Mouse (Mus musculus) kidney, adult 18-20 months (tissue): ENCODE results near the gene Trim2.

Experiments used
- DNase-seq: peaks from one replicate; pipeline ENCODE4 v3.0.0; 2021

Trim2 gene

DNA sequence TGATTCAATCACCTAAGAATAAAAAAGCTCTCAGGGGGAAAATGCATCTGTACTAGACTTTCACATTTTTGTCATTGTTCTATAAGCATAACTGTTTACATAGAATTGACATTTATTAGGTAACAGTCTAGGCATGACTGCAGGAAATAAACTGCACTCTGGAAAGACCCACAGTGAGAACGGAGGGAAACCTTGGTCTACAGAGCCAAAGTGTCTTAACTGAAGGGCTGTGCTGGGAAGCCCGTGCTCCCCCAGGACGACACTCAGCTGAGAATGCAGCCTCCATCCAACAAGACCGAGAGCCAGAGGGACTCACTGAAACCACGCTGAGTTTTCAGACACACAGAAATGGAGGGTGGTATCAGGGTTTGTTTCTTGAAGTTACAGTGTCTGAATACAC, 175.9 kb downstream of the Trim2 start:
- DNase-seq, result no peak

DNA sequence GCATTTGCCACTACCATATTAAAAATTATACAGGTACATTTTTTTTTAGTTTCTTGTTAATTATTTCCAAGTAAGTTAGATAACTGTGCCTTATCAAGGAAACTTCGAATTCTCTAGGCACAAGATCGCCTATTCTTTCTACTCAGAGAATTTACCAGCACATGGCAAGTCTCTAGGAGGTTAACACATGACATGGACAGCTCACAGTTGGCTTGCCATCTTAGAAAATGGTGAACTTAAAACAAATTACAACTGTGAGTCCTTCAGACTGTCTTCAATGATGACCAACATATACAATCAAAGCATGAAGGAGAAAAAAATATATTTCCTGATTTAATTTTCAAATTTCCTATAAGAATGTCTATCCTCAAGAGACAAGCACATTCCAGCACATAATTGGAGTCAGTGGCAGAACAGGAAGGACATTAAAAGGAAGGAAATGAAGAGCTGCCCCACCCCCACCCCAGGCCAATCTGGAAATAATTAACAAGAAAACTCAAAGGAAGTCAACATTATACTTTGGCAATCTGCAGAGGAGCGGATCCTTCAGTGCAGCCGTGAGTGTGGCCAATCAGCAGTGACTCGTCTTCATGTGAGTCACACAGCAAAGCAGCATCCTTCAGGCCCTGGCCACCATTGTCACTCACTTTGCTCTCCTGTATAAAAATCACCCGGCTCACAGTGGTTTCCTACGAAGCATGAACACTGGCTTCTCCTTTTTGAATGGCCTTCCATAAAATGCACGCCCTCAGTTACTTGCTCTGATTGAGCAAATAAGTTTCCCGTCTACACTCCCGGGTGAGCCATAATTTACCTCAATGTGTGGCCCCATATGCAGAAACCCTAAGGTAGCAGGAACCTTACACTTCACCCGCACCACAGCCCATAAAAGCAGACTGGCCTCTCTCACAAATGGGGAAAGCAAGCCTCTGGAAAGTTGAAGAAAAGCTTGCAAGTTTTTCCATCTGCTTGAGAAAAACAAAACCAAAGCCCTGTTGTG, 177.5 kb downstream of the Trim2 start:
- DNase-seq, result peak; percentile 8

DNA sequence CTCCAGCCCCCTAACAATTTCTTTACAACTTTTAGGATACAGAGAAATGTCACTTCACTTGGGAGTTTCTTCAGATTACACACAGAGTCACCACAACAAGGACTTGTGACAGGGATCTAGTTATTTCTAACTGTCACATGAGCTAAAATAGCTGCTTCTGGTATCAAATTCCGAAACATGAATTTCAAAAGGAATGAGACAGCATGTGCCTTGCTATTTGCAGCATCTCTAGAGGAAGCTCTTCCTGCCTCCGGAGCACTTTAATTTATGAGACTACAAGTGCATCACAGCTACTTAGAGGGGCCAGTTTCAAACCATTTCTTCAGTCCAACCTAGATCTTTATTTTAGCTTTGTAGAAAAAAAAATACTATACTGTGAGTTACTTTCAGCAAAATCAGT, 179.2 kb downstream of the Trim2 start:
- DNase-seq, result no peak

DNA sequence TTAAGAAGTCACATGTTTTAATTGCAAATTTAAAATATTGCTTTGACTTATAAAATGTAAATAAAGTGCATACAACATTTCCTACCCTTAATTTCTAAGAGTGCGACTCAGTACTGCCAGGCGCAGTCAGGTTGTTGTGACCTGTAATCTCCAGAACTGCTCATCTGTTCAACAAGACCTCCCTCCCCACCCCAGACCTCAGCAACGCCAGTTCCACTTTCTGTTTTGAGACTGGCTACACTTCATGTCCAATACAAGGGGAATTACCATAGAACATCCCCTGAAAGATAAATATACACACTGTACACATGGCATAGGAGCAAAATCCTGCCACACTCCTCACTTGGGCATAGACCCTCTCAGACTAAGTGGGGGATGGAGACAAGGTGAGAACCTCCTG, 180.0 kb downstream of the Trim2 start:
- DNase-seq, result no peak

DNA sequence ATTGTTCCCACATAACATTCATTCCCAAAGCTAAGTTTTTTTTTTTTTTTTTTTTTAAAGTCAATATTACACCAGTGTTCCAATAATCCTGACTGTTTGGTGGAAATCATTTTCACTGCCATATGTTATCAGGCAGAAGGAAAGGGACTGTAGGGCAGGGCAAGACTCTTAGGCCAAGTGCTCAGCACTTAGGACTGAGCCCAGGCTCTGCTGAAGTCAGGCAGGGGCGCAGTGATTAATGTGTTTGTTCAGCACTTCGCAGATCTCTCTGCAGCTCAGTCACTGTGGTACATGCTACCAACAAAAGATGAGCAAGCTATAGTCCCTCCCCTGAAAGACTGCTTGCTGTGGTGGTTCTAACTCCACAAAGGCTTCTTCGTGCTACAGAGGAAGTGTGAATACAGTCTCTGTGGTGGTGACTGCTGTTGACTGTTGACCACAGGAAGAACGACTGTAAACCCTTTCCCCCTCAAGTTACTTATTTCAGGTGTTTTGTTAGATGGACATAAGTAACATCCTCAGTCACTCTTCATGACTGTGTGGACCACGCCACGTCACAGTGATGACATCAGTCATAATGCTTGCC, 180.9 kb downstream of the Trim2 start:
- no peak for DNase-seq

DNA sequence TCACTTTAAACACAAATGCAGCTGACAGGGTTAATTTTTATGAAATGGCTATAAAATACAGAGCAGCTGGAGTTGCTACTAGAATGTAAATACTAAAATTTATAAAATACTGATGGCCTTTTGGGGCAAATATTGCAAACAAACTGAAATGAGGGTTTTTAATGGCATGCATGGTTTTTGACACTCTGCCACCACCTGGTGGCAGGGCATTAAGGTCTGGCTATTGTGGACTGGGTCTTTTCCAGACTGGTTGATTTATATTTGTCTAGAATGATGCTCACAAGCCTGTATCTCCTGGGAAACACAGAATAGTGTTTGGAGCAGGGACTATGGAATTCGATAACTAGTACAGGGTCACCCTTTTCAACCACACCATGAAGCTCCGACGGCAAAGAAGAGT, 183.2 kb downstream of the Trim2 start:
- DNase-seq, result peak; percentile 47

DNA sequence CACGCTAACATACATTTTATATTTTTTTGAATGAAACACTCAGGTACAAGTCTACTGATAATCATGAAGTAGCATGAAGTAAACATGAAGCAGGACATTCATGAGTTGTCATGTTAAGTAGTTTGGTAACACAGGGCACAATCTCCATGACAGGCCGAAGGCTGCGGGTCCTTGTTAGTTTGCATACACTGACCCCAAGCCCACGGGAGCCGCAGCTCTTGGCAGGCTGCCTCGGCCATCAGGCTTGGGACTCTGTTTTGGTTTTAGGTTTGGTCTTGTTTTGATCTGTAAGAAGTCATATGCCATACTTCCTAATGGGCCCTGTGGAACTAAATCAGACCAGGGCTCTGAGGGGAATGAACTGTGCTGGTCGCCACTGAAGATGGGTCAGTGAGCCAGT, 188.0 kb downstream of the Trim2 start:
- no peak for DNase-seq

DNA sequence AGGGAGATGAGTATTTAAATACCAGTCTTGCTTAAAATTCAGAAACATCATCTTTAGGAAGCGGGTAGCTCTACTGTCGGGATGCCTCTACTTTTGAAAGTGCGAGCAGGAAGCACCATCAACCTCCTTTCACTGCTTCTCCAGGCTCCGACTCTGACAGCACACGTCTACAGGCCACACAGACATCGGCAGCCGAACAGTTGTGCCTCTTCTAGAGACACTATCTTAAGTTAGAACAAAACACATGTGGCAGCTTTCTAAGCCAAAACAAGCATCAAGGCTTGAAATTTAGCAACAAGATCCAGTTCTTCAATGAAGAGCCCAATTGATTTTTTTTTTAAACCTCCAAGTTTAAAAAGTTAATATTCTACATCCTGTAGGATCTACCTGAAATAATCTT, 188.5 kb downstream of the Trim2 start:
- DNase-seq, result no peak
